Mouse (Mus musculus): ENCODE data around the gene Actl6b. TPM values are rescaled to one million over a fixed set of nuclear protein-coding genes. Genes with fewer than 3 reads are reported as not detected.

The Actl6b gene
- polyA plus RNA-seq, 1 experiment from 2014 or later = 4.4 TPM

DNA sequence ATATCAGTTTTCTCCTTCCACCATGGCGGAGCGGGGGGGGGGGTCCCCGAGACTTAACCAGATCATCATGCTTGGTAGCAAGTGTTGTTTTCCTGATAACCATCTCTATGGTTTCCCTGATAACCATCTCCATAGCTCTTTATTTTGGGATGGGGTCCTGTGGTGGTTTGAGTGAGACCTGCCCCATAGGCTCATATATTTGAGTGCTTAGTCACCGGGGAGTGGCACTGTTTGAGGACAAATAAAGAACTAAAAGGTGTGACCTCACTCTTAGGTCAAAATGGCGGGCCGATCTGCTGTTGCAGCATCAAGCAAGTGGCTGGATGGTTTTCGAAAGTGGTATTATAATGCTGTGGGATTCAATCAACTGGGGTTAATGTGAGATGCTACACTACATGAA lies 62.0 kb downstream of the Actl6b start:
- ATAC-seq = no peak
- H3K4me2 ChIP-seq (ENCODE audit: low read depth, low read length) = no peak overlapping the region
- peaks cover 24% of the 10 kb centered on the region for H3K4me1 ChIP-seq (ENCODE audit: control insufficient read depth, insufficient read depth, low read length)
- no peak overlapping the region for H3K27ac ChIP-seq (ENCODE audit: low read length)
- H3K36me3 ChIP-seq (ENCODE audit: control insufficient read depth, insufficient read depth, low read length) = no peaks in the 10 kb centered on the region
- H3K27me3 ChIP-seq (replicated peaks; ENCODE audit: control insufficient read depth, insufficient read depth, low read length) = no peaks in the 10 kb centered on the region
- 80% methylated on average over 7 of the region's 7 CpGs for WGBS
- H3K9me3 ChIP-seq (ENCODE audit: control insufficient read depth, low read length) = no peaks in the 10 kb centered on the region
- H3K4me3 ChIP-seq (ENCODE audit: low read length) = no peak overlapping the region
- H3K9ac ChIP-seq (ENCODE audit: low read depth, low read length) = no peak overlapping the region

Small RNA genes within 50 kb of the gene (microRNA-seq; reads per million reads assigned to microRNA genes)
- gene Mir6418 = 0.91 reads per million

Other genes with a start within 250 kb of the Actl6b start
- gene Srrt, start 245.8 kb upstream of the Actl6b start, polyA plus RNA-seq (2015; fragmentation: Nextera tagmentation; extraction: Ambion mirVana) = 106 and 113 TPM in 2 replicates
- gene Trip6, start 239.1 kb upstream of the Actl6b start, polyA plus RNA-seq (2015; fragmentation: Nextera tagmentation; extraction: Ambion mirVana) = 61.2 and 68.0 TPM in 2 replicates
- 14.7 and 15.7 TPM in 2 replicates for gene Slc12a9, start 219.9 kb upstream of the Actl6b start, polyA plus RNA-seq (2015; fragmentation: Nextera tagmentation; extraction: Ambion mirVana)
- gene Ephb4, start 203.4 kb upstream of the Actl6b start, polyA plus RNA-seq (2015; fragmentation: Nextera tagmentation; extraction: Ambion mirVana) = 29.9 and 31.2 TPM in 2 replicates
- 0.89 and 0.92 TPM in 2 replicates for gene Zan, start 76.5 kb upstream of the Actl6b start, polyA plus RNA-seq (2015; fragmentation: Nextera tagmentation; extraction: Ambion mirVana)
- gene Pop7, start 51.0 kb upstream of the Actl6b start, polyA plus RNA-seq (2015; fragmentation: Nextera tagmentation; extraction: Ambion mirVana) = 58.6 and 62.1 TPM in 2 replicates
- gene Gigyf1, start 35.0 kb upstream of the Actl6b start, polyA plus RNA-seq (2015; fragmentation: Nextera tagmentation; extraction: Ambion mirVana) = 7.4 and 7.8 TPM in 2 replicates
- 0.20 and 0.40 TPM in 2 replicates for gene Epo, start 20.3 kb upstream of the Actl6b start, polyA plus RNA-seq (2015; fragmentation: Nextera tagmentation; extraction: Ambion mirVana)
- gene Gnb2, start 20.0 kb upstream of the Actl6b start, polyA plus RNA-seq (2015; fragmentation: Nextera tagmentation; extraction: Ambion mirVana) = 354 and 363 TPM in 2 replicates
- gene Tfr2, start 16.3 kb downstream of the Actl6b start, polyA plus RNA-seq (2015; fragmentation: Nextera tagmentation; extraction: Ambion mirVana) = 1.1 and 1.3 TPM in 2 replicates
- 25.2 and 28.1 TPM in 2 replicates for gene Mospd3, start 47.5 kb downstream of the Actl6b start, polyA plus RNA-seq (2015; fragmentation: Nextera tagmentation; extraction: Ambion mirVana)
- 115 and 127 TPM in 2 replicates for gene Pcolce, start 60.3 kb downstream of the Actl6b start, polyA plus RNA-seq (2015; fragmentation: Nextera tagmentation; extraction: Ambion mirVana)
- 0.26 and 0.37 TPM in 2 replicates for gene Fbxo24, start 75.5 kb downstream of the Actl6b start, polyA plus RNA-seq (2015; fragmentation: Nextera tagmentation; extraction: Ambion mirVana)
- 34.5 and 37.8 TPM in 2 replicates for gene Lrch4, start 75.6 kb downstream of the Actl6b start, polyA plus RNA-seq (2015; fragmentation: Nextera tagmentation; extraction: Ambion mirVana)
- gene Gm20605, start 75.7 kb downstream of the Actl6b start, polyA plus RNA-seq (2015; fragmentation: Nextera tagmentation; extraction: Ambion mirVana) = 10.8 and 12.2 TPM in 2 replicates
- 6.4 and 8.1 TPM in 2 replicates for gene Sap25, start 87.8 kb downstream of the Actl6b start, polyA plus RNA-seq (2015; fragmentation: Nextera tagmentation; extraction: Ambion mirVana)
- gene Irs3, start 92.2 kb downstream of the Actl6b start, polyA plus RNA-seq (2015; fragmentation: Nextera tagmentation; extraction: Ambion mirVana) = 0.23 and 0.27 TPM in 2 replicates
- gene Agfg2, start 131.2 kb downstream of the Actl6b start, polyA plus RNA-seq (2015; fragmentation: Nextera tagmentation; extraction: Ambion mirVana) = 18.6 and 19.8 TPM in 2 replicates
- 2.2 and 2.3 TPM in 2 replicates for gene Nyap1, start 188.1 kb downstream of the Actl6b start, polyA plus RNA-seq (2015; fragmentation: Nextera tagmentation; extraction: Ambion mirVana)
- 116 and 122 TPM in 2 replicates for gene Tsc22d4, start 192.2 kb downstream of the Actl6b start, polyA plus RNA-seq (2015; fragmentation: Nextera tagmentation; extraction: Ambion mirVana)
- gene Ppp1r35, start 225.3 kb downstream of the Actl6b start, polyA plus RNA-seq (2015; fragmentation: Nextera tagmentation; extraction: Ambion mirVana) = 19.3 and 19.8 TPM in 2 replicates
- 7.1 and 7.4 TPM in 2 replicates for gene Mepce, start 234.1 kb downstream of the Actl6b start, polyA plus RNA-seq (2015; fragmentation: Nextera tagmentation; extraction: Ambion mirVana)
- gene Zcwpw1, start 234.3 kb downstream of the Actl6b start, polyA plus RNA-seq (2015; fragmentation: Nextera tagmentation; extraction: Ambion mirVana) = 11.0 and 11.8 TPM in 2 replicates

All from intestine, embryonic 16.5 days (tissue).